Mouse (Mus musculus): ENCODE data around the gene Nvl. TPM values are rescaled to one million over a fixed set of nuclear protein-coding genes. Genes with fewer than 3 reads are reported as not detected.

Gene Nvl
- total and polyA plus RNA-seq, 3 experiments = 19.9 to 38.4 (median 27.1) TPM

DNA sequence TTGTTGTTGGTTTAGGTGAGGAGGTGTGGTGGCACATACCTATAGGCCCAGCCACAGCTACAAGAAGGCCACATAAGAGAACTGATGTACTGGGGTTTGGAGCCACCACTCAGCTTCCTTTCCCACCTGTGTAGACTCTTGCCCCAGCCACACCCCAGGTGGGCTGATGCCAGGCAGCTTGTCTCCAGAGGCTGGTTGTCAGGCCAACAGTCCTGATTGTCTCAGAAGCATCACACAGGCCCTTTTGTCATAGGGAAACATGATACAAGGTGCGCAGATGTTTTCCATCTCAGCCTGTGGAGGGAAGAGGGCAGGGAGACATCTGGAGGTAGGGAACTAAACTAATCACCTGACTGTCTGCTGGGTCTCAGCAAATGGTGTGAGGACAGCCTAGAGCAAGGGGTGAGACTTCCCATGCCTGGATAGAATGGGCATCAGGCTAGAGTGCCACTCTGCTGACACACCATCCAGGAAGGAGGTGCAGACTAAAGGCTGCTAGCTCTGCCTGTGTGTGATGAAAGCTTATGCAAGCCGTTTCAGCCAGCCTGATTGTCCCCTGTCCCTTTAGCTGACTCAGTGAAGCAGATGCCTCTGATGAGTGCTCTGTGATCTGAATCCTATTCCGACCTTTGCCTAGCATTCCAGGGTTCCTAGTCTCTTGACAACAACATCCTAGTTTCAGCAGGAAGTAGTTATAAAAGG lies 82.1 kb downstream of the Nvl start:
- Histone ChIP-seq H3K27ac (ENCODE audit: insufficient read depth, low read depth) (no peak overlapping the region), H3K4me3 (replicated peaks in 1 of 3; ENCODE audit: low read depth in 2 of 3, low read length in 2 of 3, poor library complexity in 1 of 3) (no peak overlapping the region), H3K9me3 (replicated peaks; ENCODE audit: low read length) (peaks cover 3% of the 10 kb centered on the region), H3K4me2 (ENCODE audit: insufficient read depth, low read depth, poor library complexity, severe bottlenecking) (no peak overlapping the region), H3K9ac (ENCODE audit: insufficient read depth, low read depth) (no peak overlapping the region), H3K79me2 (replicated peaks; ENCODE audit: control insufficient read depth, extremely low read depth, insufficient read depth, poor library complexity, severe bottlenecking) (no peaks in the 10 kb centered on the region), H3K4me1 (ENCODE audit: control insufficient read depth in 1 of 2, insufficient read depth in 2 of 2) (no peaks in the 10 kb centered on the region), H3K27me3 (replicated peaks) (no peaks in the 10 kb centered on the region), H3K36me3 (replicated peaks in 1 of 2; ENCODE audit: control insufficient read depth in 1 of 2, insufficient read depth in 1 of 2, low read length in 1 of 2) (no peaks in the 10 kb centered on the region)
- no peak for DNase-seq (ENCODE audit: extremely low read depth)
- in situ Hi-C loops (cut with MboI; ENCODE audit: low pct_ligation_motif_present, low pct_unique_long_range_greater_than_20kb, low sequenced_read_pairs) (no loop called here), dilution Hi-C loops (cut with MboI; ENCODE audit: extremely low pct_ligation_motif_present, extremely low pct_unique_long_range_greater_than_20kb, low sequenced_read_pairs) (no loop called here)
- TF ChIP-seq ZNF384 (IDR thresholded peaks at IDR 0.05; ENCODE audit: low read depth, low read length) (no peak), ZMIZ1 (IDR thresholded peaks at IDR 0.05; ENCODE audit: low read depth, low read length) (no peak), SMC3 (IDR thresholded peaks at IDR 0.05; ENCODE audit: low read depth, low read length) (no peak), PAX5 (IDR thresholded peaks at IDR 0.05; ENCODE audit: low read length) (no peak)

- Histone ChIP-seq H3K9ac (ENCODE audit: insufficient read depth, low read depth) (no peak overlapping the region), H3K9me3 (replicated peaks; ENCODE audit: low read length) (peaks cover 3% of the 10 kb centered on the region), H3K36me3 (replicated peaks in 1 of 2; ENCODE audit: control insufficient read depth in 1 of 2, insufficient read depth in 1 of 2, low read length in 1 of 2) (no peaks in the 10 kb centered on the region), H3K4me1 (ENCODE audit: control insufficient read depth in 1 of 2, insufficient read depth in 2 of 2) (no peaks in the 10 kb centered on the region), H3K27ac (ENCODE audit: insufficient read depth, low read depth) (no peak overlapping the region), H3K4me2 (ENCODE audit: insufficient read depth, low read depth, poor library complexity, severe bottlenecking) (no peak overlapping the region), H3K27me3 (replicated peaks) (no peaks in the 10 kb centered on the region), H3K79me2 (replicated peaks; ENCODE audit: control insufficient read depth, extremely low read depth, insufficient read depth, poor library complexity, severe bottlenecking) (no peaks in the 10 kb centered on the region), H3K4me3 (replicated peaks in 1 of 3; ENCODE audit: low read depth in 2 of 3, low read length in 2 of 3, poor library complexity in 1 of 3) (no peak overlapping the region)
- dilution Hi-C loops (cut with MboI; ENCODE audit: extremely low pct_ligation_motif_present, extremely low pct_unique_long_range_greater_than_20kb, low sequenced_read_pairs) (no loop called here), in situ Hi-C loops (cut with MboI; ENCODE audit: low pct_ligation_motif_present, low pct_unique_long_range_greater_than_20kb, low sequenced_read_pairs) (no loop called here)
- TF ChIP-seq NELFE (IDR thresholded peaks at IDR 0.05; ENCODE audit: low read depth, low read length) = no peak
- TF ChIP-seq EP300 (IDR thresholded peaks at IDR 0.05; ENCODE audit: low read length) = no peak
- TF ChIP-seq RAD21 (IDR thresholded peaks at IDR 0.05; ENCODE audit: low read depth, low read length) = no peak
- no peak for TF ChIP-seq ZMIZ1 (IDR thresholded peaks at IDR 0.05; ENCODE audit: low read depth, low read length)
- TF ChIP-seq MAFK (IDR thresholded peaks at IDR 0.05; ENCODE audit: insufficient replicate concordance, low read length) = no peak
- TF ChIP-seq ZKSCAN1 (IDR thresholded peaks at IDR 0.05; ENCODE audit: borderline replicate concordance, low read depth, low read length) = no peak
- TF ChIP-seq MEF2A (IDR thresholded peaks at IDR 0.05; ENCODE audit: borderline replicate concordance, low read depth, low read length) = no peak
- TF ChIP-seq BHLHE40 (IDR thresholded peaks at IDR 0.05; ENCODE audit: low read depth, low read length) = no peak
- TF ChIP-seq TBP (conservative IDR thresholded peaks at IDR 0.05; ENCODE audit: low read depth, low read length) = no peak
- no peak for DNase-seq (ENCODE audit: extremely low read depth)
These were observed 91.1 kb downstream of the Nvl start for GRCm38 (mm10) chr1:181052898-181053297.

DNA sequence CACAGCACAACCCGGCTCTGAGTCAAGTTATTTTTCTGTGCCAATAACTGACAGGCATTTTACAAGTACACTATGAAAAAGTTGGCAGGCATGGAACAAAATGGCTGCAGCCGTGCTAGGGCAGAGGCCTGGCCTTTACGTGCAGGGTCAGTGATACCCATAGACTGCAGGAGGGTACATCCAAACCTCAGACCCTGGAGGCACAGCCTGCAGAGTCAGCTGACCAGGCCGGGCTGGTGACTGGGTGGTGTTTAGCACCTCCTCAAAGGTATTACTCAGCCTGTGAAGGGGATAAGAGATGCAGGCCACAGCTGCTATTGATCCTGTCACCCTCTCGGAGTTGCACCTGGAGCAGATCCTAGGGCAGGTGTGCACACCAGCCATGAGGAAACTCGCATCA lies 93.1 kb downstream of the Nvl start, which contains the start of gene 9130409I23Rik:
9130409I23Rik (plus strand) TSS at position 301 of the 400 bp plus-strand sequence.
- in situ Hi-C loops (cut with MboI; ENCODE audit: low pct_ligation_motif_present, low pct_unique_long_range_greater_than_20kb, low sequenced_read_pairs) = no loop called here
- no peaks in the 10 kb centered on the region for H3K36me3 ChIP-seq (replicated peaks in 1 of 2; ENCODE audit: control insufficient read depth in 1 of 2, insufficient read depth in 1 of 2, low read length in 1 of 2)
- dilution Hi-C loops (cut with MboI; ENCODE audit: extremely low pct_ligation_motif_present, extremely low pct_unique_long_range_greater_than_20kb, low sequenced_read_pairs) = no loop called here

More for the DNA sequence above, 93.1 kb downstream of the Nvl start, which contains the start of gene 9130409I23Rik:
- no peaks in the 10 kb centered on the region for H3K9me3 ChIP-seq (replicated peaks; ENCODE audit: low read length)
- no peaks in the 10 kb centered on the region for H3K27me3 ChIP-seq (replicated peaks)
- no peak within 1 kb of the TSS for H3K9ac ChIP-seq (ENCODE audit: insufficient read depth, low read depth)
- H3K27ac ChIP-seq (ENCODE audit: insufficient read depth, low read depth) = no peak within 1 kb of the TSS
- TF ChIP-seq SIN3A (IDR thresholded peaks at IDR 0.05; ENCODE audit: low read length) (no peak), UBTF (IDR thresholded peaks at IDR 0.05; ENCODE audit: low read depth, low read length) (no peak), PAX5 (IDR thresholded peaks at IDR 0.05; ENCODE audit: low read length) (no peak), ZNF384 (IDR thresholded peaks at IDR 0.05; ENCODE audit: low read depth, low read length) (no peak), ZC3H11A (IDR thresholded peaks at IDR 0.05; ENCODE audit: low read depth, low read length) (no peak), MAX (IDR thresholded peaks at IDR 0.05; ENCODE audit: low read length) (no peak), EP300 (IDR thresholded peaks at IDR 0.05; ENCODE audit: low read length) (no peak), JUN (IDR thresholded peaks at IDR 0.05; ENCODE audit: insufficient read depth, low read depth, low read length) (no peak), CTCF (conservative IDR thresholded peaks at IDR 0.05 in 1 of 2, IDR thresholded peaks at IDR 0.05 in 1 of 2; ENCODE audit: low read depth in 2 of 2, low read length in 2 of 2) (no peak), BHLHE40 (IDR thresholded peaks at IDR 0.05; ENCODE audit: low read depth, low read length) (no peak), MXI1 (IDR thresholded peaks at IDR 0.05; ENCODE audit: low read depth, low read length) (no peak), CHD2 (IDR thresholded peaks at IDR 0.05; ENCODE audit: low read length) (no peak), ETS1 (conservative IDR thresholded peaks at IDR 0.05; ENCODE audit: low read depth, low read length) (no peak)
- no peak within 1 kb of the TSS for H3K4me2 ChIP-seq (ENCODE audit: insufficient read depth, low read depth, poor library complexity, severe bottlenecking)
- H3K4me3 ChIP-seq (replicated peaks in 1 of 3; ENCODE audit: low read depth in 2 of 3, low read length in 2 of 3, poor library complexity in 1 of 3) = no peak within 1 kb of the TSS
- no peak for DNase-seq (ENCODE audit: extremely low read depth)
- H3K79me2 ChIP-seq (replicated peaks; ENCODE audit: control insufficient read depth, extremely low read depth, insufficient read depth, poor library complexity, severe bottlenecking) = no peaks in the 10 kb centered on the region
- no peaks in the 10 kb centered on the region for H3K4me1 ChIP-seq (ENCODE audit: control insufficient read depth in 1 of 2, insufficient read depth in 2 of 2)
